Mouse (Mus musculus) CD4-positive, CD25-positive, alpha-beta regulatory T cell, adult 4 months (primary cell): ENCODE results near the gene Col18a1. TPM values are rescaled to one million over a fixed set of nuclear protein-coding genes. Genes with fewer than 3 reads are reported as not detected.
"Not testable (repeated sequence)": the region's sequence is repeated elsewhere in the genome, so short reads cannot be mapped to it uniquely, and the experiment has no call there.

Source experiments
- ATAC-seq: one replicate; pipeline ENCODE4 v1.8.0; 2017
- polyA plus RNA-seq, 2 experiments: library from polyadenylated mRNA; unstranded; fragments of 100-300 nt; shearing (Covaris generic); gene quantifications; one replicate each; pipeline ENCODE4 v1.2.1; 2017

Col18a1 gene
- polyA plus RNA-seq, 2 experiments from 2014 or later: 0.16 TPM; not detected in 1

DNA sequence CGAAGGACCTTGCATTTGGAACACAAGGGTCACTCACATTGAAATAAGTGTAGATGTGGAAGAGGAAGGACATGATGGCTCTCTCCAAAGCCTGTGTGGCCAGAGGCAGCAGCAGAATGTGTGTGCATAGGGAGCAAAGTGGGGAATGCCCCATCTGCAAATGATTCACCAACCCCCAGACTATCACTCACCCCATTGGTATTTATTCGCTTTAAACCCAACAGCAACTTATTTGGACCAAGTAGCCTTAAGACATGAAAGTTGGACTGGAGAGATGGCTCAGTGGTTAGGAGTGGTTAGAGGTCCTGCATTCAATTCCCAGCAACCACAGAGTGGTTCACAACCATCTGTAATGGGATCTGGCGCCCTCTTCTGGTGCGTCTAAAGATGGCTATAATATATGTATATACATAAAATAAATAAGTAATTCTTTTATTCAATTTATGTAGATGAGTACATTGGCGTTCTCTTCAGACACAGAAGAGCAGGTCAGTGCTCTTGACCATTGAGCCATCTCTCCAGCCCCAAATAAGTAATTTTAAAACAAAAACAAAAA lies 31.0 kb downstream of the Col18a1 start:
- no peak for ATAC-seq

DNA sequence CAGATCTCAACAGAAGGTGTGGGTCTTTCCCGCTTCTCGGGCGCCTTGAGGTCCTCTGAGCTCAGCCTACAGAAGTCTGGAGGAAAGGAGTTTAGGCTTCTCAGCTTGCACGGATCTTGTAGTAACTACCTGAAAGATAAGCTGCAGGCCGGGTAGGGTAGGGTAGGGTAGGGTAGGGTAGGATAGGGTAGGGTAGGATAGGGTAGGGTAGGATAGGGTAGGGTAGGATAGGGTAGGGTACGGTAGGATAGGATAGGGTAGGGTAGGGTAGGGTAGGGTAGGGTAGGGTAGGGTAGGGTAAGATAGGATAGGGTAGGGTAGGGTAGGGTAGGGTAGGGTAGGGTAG lies 31.6 kb downstream of the Col18a1 start:
- not testable (repeated sequence) for ATAC-seq

DNA sequence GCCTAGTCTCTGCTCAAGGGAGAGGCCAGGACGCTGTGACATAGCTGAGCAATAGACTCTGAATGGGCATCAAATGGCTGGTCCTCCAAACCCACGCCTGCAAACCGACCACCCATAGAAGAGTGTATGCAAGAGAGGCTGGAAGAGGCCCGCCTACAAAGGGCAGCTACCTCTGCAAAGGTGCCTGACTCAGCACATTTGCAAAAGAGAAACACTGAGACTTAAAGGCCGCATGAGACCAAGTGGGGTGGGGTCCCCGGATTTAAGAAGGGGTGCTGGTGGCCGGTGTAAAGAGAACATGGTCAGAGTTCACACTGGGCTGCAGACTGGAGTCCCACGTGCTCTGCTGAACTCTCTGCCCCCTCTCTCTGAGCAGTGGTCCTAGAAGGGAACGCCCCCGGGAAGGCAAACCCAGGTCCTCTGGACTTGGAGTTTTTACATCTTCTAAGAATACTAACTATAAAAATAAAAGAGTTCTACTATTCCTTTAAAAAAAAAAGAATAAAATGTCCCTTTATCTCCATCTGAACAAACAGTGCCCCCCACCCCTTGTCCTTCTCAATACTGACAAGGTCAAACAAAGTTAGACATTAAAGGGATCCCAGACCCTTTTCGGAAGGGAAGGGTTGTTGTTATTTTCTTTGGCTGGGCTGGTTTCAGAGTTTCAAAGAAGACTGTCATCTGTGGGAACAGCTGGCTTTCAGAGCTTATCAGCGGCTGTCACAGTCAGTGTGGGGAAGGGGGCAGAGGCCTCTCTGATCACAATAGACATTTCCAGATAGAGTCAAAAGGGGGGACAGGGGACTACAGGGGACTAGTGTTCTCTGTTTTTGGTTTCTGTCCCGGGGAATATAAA lies 32.2 kb downstream of the Col18a1 start:
- no peak for ATAC-seq

GRCm38 (mm10) chr10:77132118-77132517 lies 34.2 kb downstream of the Col18a1 start:
- no peak for ATAC-seq

GRCm38 (mm10) chr10:77131536-77131935 lies 34.8 kb downstream of the Col18a1 start:
- no peak for ATAC-seq

GRCm38 (mm10) chr10:77130561-77131240 lies 35.6 kb downstream of the Col18a1 start:
- ATAC-seq: peak; percentile 73

DNA sequence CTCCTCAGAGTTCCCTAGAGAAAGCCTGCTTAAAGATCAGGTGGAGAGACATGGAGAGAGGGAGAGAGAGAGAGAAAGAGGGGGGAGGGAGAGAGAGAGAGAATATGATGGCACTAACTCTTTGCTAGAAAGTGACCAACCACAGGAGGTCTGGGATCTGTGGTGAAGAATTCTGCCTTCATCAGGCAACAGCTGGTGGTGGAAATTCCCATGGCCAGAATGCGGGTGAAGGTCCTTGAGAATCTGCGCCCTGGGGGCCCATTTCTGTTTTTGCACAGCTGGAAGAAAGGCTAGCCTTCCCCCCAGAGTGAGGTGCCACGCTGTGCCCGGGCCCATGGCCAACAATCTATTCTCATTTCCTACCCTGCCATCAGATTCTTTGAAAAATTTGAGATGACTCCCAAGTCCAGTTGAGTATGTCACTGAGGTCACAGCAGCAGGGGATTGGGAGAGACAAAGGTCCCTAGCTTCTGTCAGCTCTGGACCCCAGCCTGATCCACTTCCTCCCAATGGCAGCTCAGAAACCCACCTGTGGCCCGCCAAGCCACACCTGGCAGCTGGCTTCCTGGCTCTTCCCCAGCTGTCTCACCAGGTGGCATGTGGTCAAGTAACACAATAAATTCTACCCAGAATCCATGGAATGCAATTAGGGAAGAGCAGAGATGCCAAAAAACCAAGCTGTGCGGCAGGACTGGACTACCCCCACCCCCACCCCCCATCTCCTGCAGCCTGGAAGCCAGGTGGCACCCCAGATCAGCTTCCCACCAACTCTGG lies 36.5 kb downstream of the Col18a1 start:
- ATAC-seq: no peak

DNA sequence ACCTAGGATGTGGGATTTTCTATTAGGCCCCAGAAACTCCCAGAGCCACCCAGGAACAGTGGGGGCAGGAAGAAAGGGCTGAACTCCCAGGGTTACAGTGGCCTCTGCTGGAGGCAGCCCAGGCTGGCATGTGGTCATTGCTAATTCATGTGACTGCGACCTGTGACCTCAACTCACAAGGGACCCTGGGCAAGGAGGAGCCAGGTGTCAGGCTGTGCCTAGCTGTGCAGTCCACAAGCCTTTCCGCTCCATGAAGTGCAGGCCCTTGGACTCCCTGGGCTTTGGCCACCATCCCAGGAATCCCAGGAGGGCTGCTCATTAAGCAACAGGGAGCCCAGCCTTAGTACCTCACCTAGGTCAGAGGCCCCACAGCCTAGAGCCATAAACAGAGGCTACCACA lies 38.4 kb downstream of the Col18a1 start:
- no peak for ATAC-seq

GRCm38 (mm10) chr10:77126590-77126989 lies 39.8 kb downstream of the Col18a1 start:
- ATAC-seq: no peak

- ATAC-seq: no peak
These were observed 41.1 kb downstream of the Col18a1 start for GRCm38 (mm10) chr10:77125078-77125731.

DNA sequence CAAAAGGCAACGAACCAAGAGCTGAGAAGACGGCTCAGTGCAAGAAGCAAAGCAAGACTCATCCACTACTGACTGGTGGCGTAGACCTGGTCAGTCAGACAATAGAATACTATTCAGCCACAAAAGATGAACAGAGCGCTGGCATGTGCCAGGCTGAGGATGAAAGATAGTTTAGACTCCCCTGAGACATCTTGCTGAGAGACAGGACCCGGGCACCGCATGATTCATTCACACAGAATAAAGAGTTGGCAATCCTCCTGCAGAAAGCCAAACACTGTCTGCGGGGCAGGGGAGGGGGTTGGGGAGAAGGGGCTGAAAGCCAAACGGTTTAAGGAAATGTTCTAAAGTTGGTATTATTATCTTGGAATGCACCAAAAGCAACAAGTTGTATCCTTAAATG lies 42.4 kb downstream of the Col18a1 start:
- no peak for ATAC-seq

GRCm38 (mm10) chr10:77121287-77122022 lies 44.9 kb downstream of the Col18a1 start:
- no peak for ATAC-seq

DNA sequence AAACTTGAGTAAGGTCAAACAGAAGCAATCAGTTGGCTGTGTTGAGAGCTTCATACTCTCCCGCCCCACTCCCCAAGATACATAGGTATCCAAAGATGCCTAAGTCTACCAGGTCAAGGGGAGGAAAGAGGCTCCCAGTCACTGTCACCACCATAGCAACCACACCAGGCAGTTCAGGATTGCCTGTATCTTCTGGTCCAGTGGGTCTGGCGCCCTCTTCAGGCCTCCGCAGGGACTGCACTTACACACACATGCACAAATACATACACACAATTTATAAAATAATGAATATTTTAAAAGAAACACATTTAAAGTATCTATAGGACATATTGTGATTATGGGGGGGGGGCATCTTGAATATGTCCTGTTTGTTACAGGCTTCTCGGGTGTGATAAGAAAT lies 45.8 kb downstream of the Col18a1 start:
- ATAC-seq: no peak

DNA sequence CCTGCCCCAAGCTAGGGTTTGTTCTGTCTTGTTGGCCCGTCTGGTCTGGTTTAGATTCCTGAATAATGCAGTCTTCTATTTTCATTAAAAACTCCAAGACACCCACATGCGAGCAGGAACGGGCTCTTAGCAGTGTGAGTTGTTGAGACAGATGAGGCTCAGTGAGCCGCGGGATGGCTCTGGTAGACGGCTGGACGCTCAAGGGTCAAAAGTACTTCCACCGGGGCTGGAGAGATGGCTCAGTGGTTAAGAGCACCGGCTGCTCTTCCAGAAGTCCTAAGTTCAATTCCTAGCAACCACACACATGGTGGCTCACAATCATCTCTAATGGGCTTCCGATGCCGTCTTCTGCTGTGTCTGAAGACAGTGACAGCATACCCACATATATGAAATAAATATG lies 46.9 kb downstream of the Col18a1 start:
- ATAC-seq: no peak

DNA sequence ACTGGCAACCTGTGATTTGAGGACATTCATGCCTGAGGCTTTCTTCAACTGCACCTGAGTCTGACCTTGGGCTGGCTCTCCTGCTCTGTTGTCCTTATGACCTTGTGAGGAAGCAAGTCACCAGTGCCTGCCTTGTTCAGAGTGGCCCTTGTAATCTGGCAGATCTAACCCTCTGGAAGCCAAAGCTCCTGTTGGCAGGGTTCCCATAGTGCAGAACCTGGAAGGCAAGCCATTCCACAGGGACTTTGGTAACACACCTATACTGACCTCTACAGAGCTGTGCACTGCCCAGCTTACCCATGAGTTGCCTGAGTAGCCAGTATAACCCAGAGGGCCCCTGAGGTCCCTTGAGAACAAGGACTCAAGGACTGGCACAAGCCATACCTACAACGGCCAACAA lies 48.0 kb downstream of the Col18a1 start:
- ATAC-seq: no peak

- ATAC-seq: no peak
These were observed 49.6 kb downstream of the Col18a1 start for GRCm38 (mm10) chr10:77116537-77117455.

DNA sequence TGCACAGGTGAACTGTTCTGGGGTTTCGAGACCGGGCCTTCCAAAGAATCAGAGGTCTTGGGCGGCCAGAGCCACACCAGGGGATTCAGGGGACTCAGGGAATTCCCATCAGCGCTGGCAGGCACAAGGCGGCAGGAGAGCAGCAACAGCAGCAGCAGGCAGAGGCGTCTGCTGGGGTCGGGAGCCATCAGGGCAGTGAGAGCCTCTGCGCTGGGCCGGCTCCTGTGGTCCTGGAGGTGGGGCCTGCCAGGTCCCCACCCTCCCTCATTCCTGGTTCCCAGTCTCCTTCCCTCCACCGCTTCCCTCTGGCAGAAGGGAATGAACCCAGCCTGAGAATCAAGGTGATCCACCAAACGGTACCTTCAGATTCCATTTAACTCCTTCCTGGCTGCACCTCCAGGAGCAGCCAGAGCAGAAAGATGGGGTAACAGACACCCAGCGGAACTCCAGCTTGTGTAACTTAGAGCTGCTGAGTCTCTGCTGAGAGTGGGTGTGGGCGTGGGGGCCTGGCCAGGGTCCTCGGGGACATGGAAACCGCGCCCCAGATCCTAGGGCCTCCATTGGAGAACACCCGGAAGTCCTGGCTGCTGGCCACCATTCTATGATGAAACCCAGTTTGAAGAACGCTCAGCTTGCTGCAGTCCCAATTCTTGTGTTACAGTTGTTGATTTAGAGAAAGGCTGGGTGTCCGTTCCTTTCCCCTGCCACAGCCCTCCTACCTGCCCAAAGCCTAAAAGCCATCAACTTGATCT lies 52.7 kb downstream of the Col18a1 start:
- ATAC-seq: no peak

DNA sequence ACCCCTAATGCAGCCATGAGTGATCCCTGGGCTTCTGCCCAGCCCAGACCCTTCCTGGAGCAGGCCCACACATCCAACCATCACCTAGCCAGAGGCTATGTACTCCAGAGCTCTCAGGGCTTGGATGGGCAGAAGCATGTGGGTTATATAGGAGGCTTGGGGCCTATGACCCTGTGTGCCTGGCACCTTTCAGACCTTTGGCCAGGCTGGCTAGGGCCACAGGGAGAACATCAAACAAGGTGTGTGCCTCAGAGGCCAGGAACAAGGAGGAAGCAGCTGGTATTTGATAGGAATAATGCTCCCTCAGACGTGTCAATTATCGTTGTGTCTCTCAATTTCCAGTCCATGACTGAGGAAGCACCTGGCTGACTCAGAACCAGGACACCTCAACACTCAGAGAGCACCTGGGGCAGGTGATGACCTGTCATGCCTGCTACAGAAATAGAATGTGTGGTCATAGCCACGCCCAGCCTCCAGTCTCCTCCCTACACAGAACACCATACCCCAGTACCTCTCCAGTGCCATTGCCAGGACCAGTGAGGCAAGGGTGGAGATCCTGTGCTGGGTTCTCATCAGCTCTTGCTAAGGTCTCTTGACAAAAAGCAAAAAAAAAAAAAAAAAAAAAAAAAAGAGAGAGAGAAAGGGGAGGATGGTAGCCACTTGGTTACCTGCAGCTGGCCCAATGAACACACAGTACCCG lies 54.6 kb downstream of the Col18a1 start:
- ATAC-seq: no peak

DNA sequence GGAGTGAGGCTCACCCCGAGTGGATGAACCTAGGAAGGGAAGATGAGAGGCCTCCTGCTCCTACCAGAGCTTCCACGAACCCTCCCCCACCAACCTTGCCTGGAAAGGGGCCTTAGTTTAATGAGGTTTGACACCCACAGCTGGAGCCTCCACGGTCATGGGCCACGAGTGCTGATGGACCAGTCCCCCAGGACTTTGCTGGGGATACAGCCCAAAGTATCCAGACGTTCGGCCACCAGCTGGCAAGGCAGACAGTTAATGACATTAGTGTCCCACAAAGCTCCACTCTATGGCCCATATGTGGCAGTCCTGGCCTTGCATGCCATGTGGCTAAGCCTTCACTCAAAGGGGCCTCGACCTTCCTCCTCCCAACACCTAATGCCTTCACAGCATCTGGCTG lies 55.5 kb downstream of the Col18a1 start:
- ATAC-seq: no peak
